Mouse (Mus musculus): ENCODE data around the gene Insm2. TPM values are rescaled to one million over a fixed set of nuclear protein-coding genes. Genes with fewer than 3 reads are reported as not detected.

Gene Insm2
- polyA plus RNA-seq, 2 experiments = 0.07 TPM; not detected in 1

DNA sequence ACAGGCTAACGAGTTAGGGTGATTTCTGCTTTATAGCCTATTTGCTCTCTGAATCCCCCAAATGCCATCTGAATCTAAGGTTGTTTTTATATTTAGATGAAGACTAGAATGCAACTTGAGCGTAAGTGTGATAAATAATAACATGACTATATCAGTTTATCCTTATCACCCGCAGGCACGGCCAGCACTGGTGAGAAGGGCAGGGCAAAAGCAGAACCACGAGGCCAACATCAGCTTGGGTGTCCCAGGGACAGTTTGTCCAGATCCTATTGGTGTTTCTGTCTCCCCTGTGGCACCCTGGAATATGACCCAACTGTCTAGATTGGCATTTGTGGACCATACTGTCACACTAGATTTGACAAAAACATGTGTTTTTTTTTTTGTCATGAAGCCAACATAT is 24.0 kb downstream of the Insm2 start:
- H3K27me3 ChIP-seq (ENCODE audit: control insufficient read depth, insufficient read depth, low read length) = no peaks in the 10 kb centered on the region
- H3K4me2 ChIP-seq (replicated peaks; ENCODE audit: low read depth, low read length, severe bottlenecking) = no peak overlapping the region
- no peak overlapping the region for H3K27ac ChIP-seq (replicated peaks; ENCODE audit: low read depth, low read length)
- WGBS = 82% methylated on average over 5 of the region's 5 CpGs
- no peaks in the 10 kb centered on the region for H3K36me3 ChIP-seq (ENCODE audit: control insufficient read depth, insufficient read depth, low read length)
- H3K4me1 ChIP-seq (ENCODE audit: control insufficient read depth, insufficient read depth, low read length) = 0 out of 2 replicates have a peak, but pooled peaks cover 3% of the 10 kb centered on the region
- ATAC-seq (ENCODE audit: low FRiP score, low read depth) (no peak), DNase-seq (ENCODE audit: low spot score) (no peak)
- no peaks in the 10 kb centered on the region for H3K9me3 ChIP-seq (ENCODE audit: control insufficient read depth, low read length)
- no peak for TF ChIP-seq POLR2A (IDR thresholded peaks at IDR 0.05; ENCODE audit: borderline replicate concordance, extremely low read depth, insufficient read depth, insufficient read length)
- H3K4me3 ChIP-seq (replicated peaks; ENCODE audit: low read length) = no peak overlapping the region
- no peak overlapping the region for H3K9ac ChIP-seq (ENCODE audit: low read depth, low read length, severe bottlenecking)

DNA sequence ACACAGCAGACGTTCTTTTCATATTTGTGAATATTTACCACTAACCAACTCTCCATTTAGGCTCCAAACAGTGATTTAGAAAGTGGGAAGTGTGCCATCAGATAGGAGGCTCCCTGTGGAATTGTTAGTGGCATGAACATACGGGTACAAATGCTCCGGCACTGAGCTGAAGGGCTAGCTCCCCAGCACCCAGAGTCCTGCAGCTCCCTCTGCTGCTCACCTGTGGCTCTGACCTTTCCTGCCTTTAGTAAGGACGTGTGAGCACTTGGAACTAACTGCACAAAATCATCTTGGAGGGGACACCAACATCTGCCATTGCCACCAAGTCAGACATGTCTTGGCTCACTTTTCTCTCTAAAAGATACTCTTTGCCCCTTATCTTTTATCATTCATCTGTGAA is 27.5 kb downstream of the Insm2 start:
- Histone ChIP-seq H3K27ac (replicated peaks; ENCODE audit: low read depth, low read length) (no peak overlapping the region), H3K9ac (ENCODE audit: low read depth, low read length, severe bottlenecking) (no peak overlapping the region), H3K36me3 (ENCODE audit: control insufficient read depth, insufficient read depth, low read length) (no peaks in the 10 kb centered on the region), H3K4me2 (replicated peaks; ENCODE audit: low read depth, low read length, severe bottlenecking) (no peak overlapping the region), H3K4me3 (replicated peaks; ENCODE audit: low read length) (no peak overlapping the region), H3K4me1 (ENCODE audit: control insufficient read depth, insufficient read depth, low read length) (0 out of 2 replicates have a peak, but pooled peaks cover 3% of the 10 kb centered on the region), H3K9me3 (ENCODE audit: control insufficient read depth, low read length) (no peaks in the 10 kb centered on the region), H3K27me3 (ENCODE audit: control insufficient read depth, insufficient read depth, low read length) (no peaks in the 10 kb centered on the region)
- DNase-seq (ENCODE audit: low spot score) (no peak), ATAC-seq (ENCODE audit: low FRiP score, low read depth) (no peak)
- TF ChIP-seq POLR2A (IDR thresholded peaks at IDR 0.05; ENCODE audit: borderline replicate concordance, extremely low read depth, insufficient read depth, insufficient read length) = no peak
- WGBS = 42% methylated on average over 4 of the region's 4 CpGs

DNA sequence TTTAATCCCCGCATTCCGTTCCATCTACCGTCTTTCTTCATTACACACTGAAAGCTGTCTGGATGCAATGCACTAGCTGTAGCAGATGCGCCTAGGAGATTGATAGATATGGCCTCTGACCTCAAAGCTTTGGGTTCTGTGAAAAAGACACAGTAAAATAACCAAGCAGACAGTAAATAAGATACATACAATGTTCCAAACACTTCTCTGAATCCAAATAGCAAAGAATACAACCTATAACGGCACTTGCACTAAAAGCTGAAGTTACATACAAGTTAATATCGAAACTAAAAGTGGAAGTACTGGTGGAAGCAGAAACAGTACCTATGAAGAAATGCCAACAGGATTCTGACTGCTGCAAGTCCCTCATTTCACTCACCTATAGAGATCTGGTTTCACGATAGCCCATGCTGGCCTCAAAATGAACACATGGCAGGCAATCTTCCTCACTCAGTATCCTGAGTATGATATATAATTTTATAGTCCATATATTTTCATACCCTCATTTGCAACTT is 48.8 kb downstream of the Insm2 start:
- DNase-seq (ENCODE audit: low spot score) (no peak), ATAC-seq (ENCODE audit: low FRiP score, low read depth) (no peak)
- Histone ChIP-seq H3K27me3 (ENCODE audit: control insufficient read depth, insufficient read depth, low read length) (no peaks in the 10 kb centered on the region), H3K4me1 (ENCODE audit: control insufficient read depth, insufficient read depth, low read length) (no peaks in the 10 kb centered on the region), H3K36me3 (ENCODE audit: control insufficient read depth, insufficient read depth, low read length) (peaks cover 6% of the 10 kb centered on the region), H3K9me3 (ENCODE audit: control insufficient read depth, low read length) (no peaks in the 10 kb centered on the region), H3K27ac (replicated peaks; ENCODE audit: low read depth, low read length) (no peak overlapping the region), H3K9ac (ENCODE audit: low read depth, low read length, severe bottlenecking) (no peak overlapping the region), H3K4me2 (replicated peaks; ENCODE audit: low read depth, low read length, severe bottlenecking) (no peak overlapping the region), H3K4me3 (replicated peaks; ENCODE audit: low read length) (no peak overlapping the region)
- no peak for TF ChIP-seq POLR2A (IDR thresholded peaks at IDR 0.05; ENCODE audit: borderline replicate concordance, extremely low read depth, insufficient read depth, insufficient read length)
- 88% methylated on average over 7 of the region's 7 CpGs for WGBS

Other genes with a start within 250 kb of the Insm2 start
- 140 and 167 TPM in 2 replicates for gene Psma6, start 215.2 kb upstream of the Insm2 start, polyA plus RNA-seq (2012; rRNA removed)
- 416 and 425 TPM in 2 replicates for gene Psma6, start 215.2 kb upstream of the Insm2 start, polyA plus RNA-seq (2014; fragmentation: Nextera tagmentation; extraction: Ambion mirVana)
- gene Nfkbia, start 106.8 kb upstream of the Insm2 start, polyA plus RNA-seq (2012; rRNA removed) = 76.0 and 110 TPM in 2 replicates
- 111 and 123 TPM in 2 replicates for gene Nfkbia, start 106.8 kb upstream of the Insm2 start, polyA plus RNA-seq (2014; fragmentation: Nextera tagmentation; extraction: Ambion mirVana)
- gene Aldoart2, start 34.2 kb upstream of the Insm2 start, polyA plus RNA-seq (2012; rRNA removed) = not detected in 2 replicates
- gene Aldoart2, start 34.2 kb upstream of the Insm2 start, polyA plus RNA-seq (2014; fragmentation: Nextera tagmentation; extraction: Ambion mirVana) = not detected in 2 replicates
- 58.3 and 75.8 TPM in 2 replicates for gene Ralgapa1, start 221.7 kb downstream of the Insm2 start, polyA plus RNA-seq (2012; rRNA removed)
- 23.7 and 26.4 TPM in 2 replicates for gene Ralgapa1, start 221.7 kb downstream of the Insm2 start, polyA plus RNA-seq (2014; fragmentation: Nextera tagmentation; extraction: Ambion mirVana)
- 49.6 and 81.1 TPM in 2 replicates for gene Brms1l, start 236.9 kb downstream of the Insm2 start, polyA plus RNA-seq (2012; rRNA removed)
- 33.9 and 35.9 TPM in 2 replicates for gene Brms1l, start 236.9 kb downstream of the Insm2 start, polyA plus RNA-seq (2014; fragmentation: Nextera tagmentation; extraction: Ambion mirVana)